Mouse (Mus musculus) ES-E14 (cell line): ENCODE data around the gene Borcs6. TPM values are rescaled to one million over a fixed set of nuclear protein-coding genes. Genes with fewer than 3 reads are reported as not detected.
A peak's percentile ranks its signal among the peaks of the same experiment; 100 is the strongest.

ENCODE experiments used
- DNase-seq: peaks from one replicate; pipeline ENCODE4 v3.0.0-alpha.2; 2013; ENCODE audit warnings: low read depth, low spot score
- H3K27ac ChIP-seq: 2 replicates; pipeline ENCODE4 v1.5.1; 2012; ENCODE audit warnings: low read depth, mild to moderate bottlenecking, low read length, moderate library complexity, mixed read lengths; ENCODE audit not compliant: poor library complexity, insufficient read depth, severe bottlenecking
- H3K36me3 ChIP-seq: 2 replicates; pipeline ENCODE4 v1.6.1; 2012; ENCODE audit warnings: mild to moderate bottlenecking, low read length, moderate library complexity, mixed read lengths; ENCODE audit not compliant: control insufficient read depth, poor library complexity, insufficient read depth, severe bottlenecking
- H3K4me1 ChIP-seq, 2 experiments: fragments of 150-350 bp in 1 of 2; sonication (generic) in 1 of 2; 2 replicates each; pipeline ENCODE4 v1.6.1; 2012; ENCODE audit warnings: low read length in 2 of 2, mild to moderate bottlenecking in 1 of 2, mixed read lengths in 1 of 2; ENCODE audit not compliant: control insufficient read depth in 2 of 2, insufficient read depth in 2 of 2, poor library complexity in 1 of 2
- H3K4me3 ChIP-seq, 2 experiments: fragments of 150-350 bp in 1 of 2; sonication (generic) in 1 of 2; 2 replicates each; pipeline ENCODE4 v1.5.1; 2012; ENCODE audit warnings: low read length in 2 of 2, low read depth in 1 of 2, mild to moderate bottlenecking in 1 of 2, mixed read lengths in 1 of 2; ENCODE audit not compliant: insufficient read depth in 1 of 2, poor library complexity in 1 of 2, severe bottlenecking in 1 of 2
- H3K9ac ChIP-seq: 2 replicates; pipeline ENCODE4 v1.6.1; 2012; ENCODE audit warnings: low read depth, mild to moderate bottlenecking, low read length, mixed read lengths; ENCODE audit not compliant: poor library complexity, insufficient read depth, severe bottlenecking
- H3K9me3 ChIP-seq: fragments of 150-350 bp; sonication (generic); 2 replicates; pipeline ENCODE4 v1.6.1; 2012; ENCODE audit warnings: low read depth, mild to moderate bottlenecking, low read length; ENCODE audit not compliant: control insufficient read depth, insufficient read depth
- CHD2 ChIP-seq: IDR thresholded peaks from 2 replicates; pipeline ENCODE4 v1.6.1; 2014; ENCODE audit warnings: mild to moderate bottlenecking, low read depth, low read length, inconsistent platforms
- HCFC1 ChIP-seq: IDR thresholded peaks from 2 replicates; pipeline ENCODE4 v1.6.1; 2012; ENCODE audit warnings: low read length, inconsistent platforms, borderline replicate concordance; ENCODE audit not compliant: insufficient read depth
- MAFK ChIP-seq: IDR thresholded peaks from 2 replicates; pipeline ENCODE4 v1.6.1; 2014; ENCODE audit warnings: mild to moderate bottlenecking, low read depth, low read length, inconsistent platforms; ENCODE audit not compliant: insufficient read depth
- ZC3H11A ChIP-seq: IDR thresholded peaks from 2 replicates; pipeline ENCODE4 v1.6.1; 2012; ENCODE audit warnings: low read depth, mild to moderate bottlenecking, inconsistent platforms, low read length, borderline replicate concordance
- ZNF384 ChIP-seq: IDR thresholded peaks from 2 replicates; pipeline ENCODE4 v1.6.1; 2012; ENCODE audit warnings: low read depth, low read length, inconsistent platforms
- in situ Hi-C, 2 experiments: fragments of 600-800 bp; cut with MboI; formaldehyde crosslinking; loops; one replicate each; pipeline ENCODE4 v1.15.1; 2025; ENCODE audit warnings: low sequenced_read_pairs in 2 of 2, inconsistent platforms in 1 of 2; ENCODE audit not compliant: unreplicated experiment in 2 of 2
- total RNA-seq: library from RNA; depleted of rRNA; stranded (reverse); fragments of 300-350 nt; gene quantifications from 2 replicates; pipeline ENCODE4 v1.2.3, GENCODE M21; 2012

Borcs6 gene
- total RNA-seq, 1 experiment, result 6.2 TPM

GRCm38 (mm10) chr11:69089616-69090290, 30.2 kb downstream of the Borcs6 start:
- TF ChIP-seq HCFC1 (no peak), ZNF384 (no peak), CHD2 (no peak), ZC3H11A (no peak), MAFK (no peak)
- Histone ChIP-seq H3K27ac (no peak overlapping the region), H3K36me3 (peaks cover 7% of the 10 kb centered on the region; the same call in 1 of the 2 replicates), H3K9me3 (no peaks in the 10 kb centered on the region), H3K9ac (peak overlapping the region; percentile 89), H3K4me1 (peaks cover 0 to 26% of the 10 kb centered on the region in 2 experiments; a peak in 3 of 4 replicates), H3K4me3 (peak overlapping the region; percentile 83 to 99)
- no peak for DNase-seq
- in situ Hi-C loops, result no loop called here

- H3K9ac ChIP-seq, result no peak overlapping the region
- H3K4me1 ChIP-seq, result peaks cover 0 to 26% of the 10 kb centered on the region in 2 experiments; a peak in 3 of 4 replicates
- H3K9me3 ChIP-seq, result no peaks in the 10 kb centered on the region
Measured at GRCm38 (mm10) chr11:69090367-69090766, 30.9 kb downstream of the Borcs6 start.

GRCm38 (mm10) chr11:69091566-69092385, 32.3 kb downstream of the Borcs6 start:
- H3K9ac ChIP-seq, result no peak overlapping the region
- H3K4me3 ChIP-seq, result no peak overlapping the region
- in situ Hi-C loops, result no loop called here
- no peak for DNase-seq
- peaks cover 7% of the 10 kb centered on the region; the same call in 1 of the 2 replicates for H3K36me3 ChIP-seq
- TF ChIP-seq ZC3H11A (no peak), ZNF384 (no peak)
- no peaks in the 10 kb centered on the region for H3K9me3 ChIP-seq
- peaks cover 0 to 21% of the 10 kb centered on the region in 2 experiments; a peak in 3 of 4 replicates for H3K4me1 ChIP-seq
- H3K27ac ChIP-seq, result no peak overlapping the region

More at GRCm38 (mm10) chr11:69090367-69090766, 30.9 kb downstream of the Borcs6 start:
- no peak for DNase-seq
- in situ Hi-C loops, result no loop called here
- Histone ChIP-seq H3K36me3 (peaks cover 7% of the 10 kb centered on the region; the same call in 1 of the 2 replicates), H3K4me3 (no peak overlapping the region), H3K27ac (no peak overlapping the region)
- TF ChIP-seq MAFK (no peak), ZNF384 (no peak), ZC3H11A (no peak), CHD2 (no peak), HCFC1 (no peak)

GRCm38 (mm10) chr11:69092386-69092751, 32.9 kb downstream of the Borcs6 start:
- in situ Hi-C loops, result no loop called here
- peaks cover 3 to 20% of the 10 kb centered on the region in 2 experiments; a peak in 3 of 4 replicates for H3K4me1 ChIP-seq
- H3K27ac ChIP-seq, result no peak overlapping the region
- no peak overlapping the region for H3K4me3 ChIP-seq
- peaks cover 7% of the 10 kb centered on the region; the same call in 1 of the 2 replicates for H3K36me3 ChIP-seq
- H3K9ac ChIP-seq, result no peak overlapping the region
- DNase-seq, result peak; percentile 80
- TF ChIP-seq CHD2 (no peak), MAFK (no peak), HCFC1 (no peak), ZNF384 (no peak), ZC3H11A (no peak)
- no peaks in the 10 kb centered on the region for H3K9me3 ChIP-seq
